Mouse (Mus musculus) forebrain, postnatal 0 days (tissue): ENCODE measurements around the gene Atrnl1. TPM values are rescaled to one million over a fixed set of nuclear protein-coding genes. Genes with fewer than 3 reads are reported as not detected.

Experiments used
- ATAC-seq: fragments of 200-750 bp; cut with Nextera tagmentation; 2 replicates; pipeline ENCODE4 v1.8.0; 2017; ENCODE audit warnings: mild to moderate bottlenecking, moderate library complexity
- DNase-seq: peaks from one replicate; pipeline ENCODE4 v3.0.0-alpha.2; 2015
- H3K27ac ChIP-seq: fragments of 300-500 bp; sonication (generic); 2 replicates; pipeline ENCODE4 v1.5.1; 2014; ENCODE audit warnings: low read depth, mild to moderate bottlenecking, antibody characterized with exemption, low read length, moderate library complexity, mixed read lengths
- H3K27me3 ChIP-seq: fragments of 300-500 bp; sonication (generic); 2 replicates; pipeline ENCODE4 v1.6.1; 2014; ENCODE audit warnings: mild to moderate bottlenecking, low read length, mixed read lengths; ENCODE audit not compliant: insufficient read depth
- H3K36me3 ChIP-seq: fragments of 300-500 bp; sonication (generic); 2 replicates; pipeline ENCODE4 v1.6.1; 2014; ENCODE audit warnings: mild to moderate bottlenecking, moderate library complexity; ENCODE audit not compliant: insufficient read depth
- H3K4me1 ChIP-seq: fragments of 300-500 bp; sonication (generic); 2 replicates; pipeline ENCODE4 v1.6.1; 2014; ENCODE audit warnings: antibody characterized with exemption; ENCODE audit not compliant: insufficient read depth
- H3K4me2 ChIP-seq: fragments of 300-500 bp; sonication (generic); 2 replicates; pipeline ENCODE4 v1.6.1; 2014; ENCODE audit warnings: low read depth, mild to moderate bottlenecking, moderate library complexity
- H3K4me3 ChIP-seq: fragments of 300-500 bp; sonication (generic); 2 replicates; pipeline ENCODE4 v1.5.1; 2014; ENCODE audit warnings: low read depth, low read length, mixed read lengths
- H3K9ac ChIP-seq: fragments of 300-500 bp; sonication (generic); 2 replicates; pipeline ENCODE4 v1.6.1; 2014; ENCODE audit warnings: mild to moderate bottlenecking
- H3K9me3 ChIP-seq: fragments of 300-500 bp; sonication (generic); 2 replicates; pipeline ENCODE4 v1.6.1; 2016; ENCODE audit warnings: low read length
- CTCF ChIP-seq: sonication (generic); IDR thresholded peaks from 2 replicates; pipeline ENCODE4 v1.5.1; 2016; ENCODE audit warnings: antibody characterized with exemption, control low read depth, low read depth
- WGBS: fragments of 180-500 bp; shearing (Covaris S2); extraction: QIAGEN DNeasy Blood & Tissue Kit; methylation state at CpG from one replicate; pipeline ENCODE4 v1.1.7; 2014; 5-methylcytosine and 5-hydroxymethylcytosine counted together
- polyA plus RNA-seq: library from polyadenylated mRNA; unstranded; fragments of >200 nt; fragmentation: Nextera tagmentation; extraction: Ambion mirVana; gene quantifications from 2 replicates; pipeline ENCODE4 v1.2.1, GENCODE M21; 2015
- total RNA-seq: library from RNA; depleted of rRNA; stranded (reverse); fragments of >200 nt; gene quantifications from 2 replicates; pipeline ENCODE4 v1.2.3, GENCODE M21; 2014

Atrnl1 gene
- total and polyA plus RNA-seq, 2 experiments from 2014 or later = 4.8 to 59.9 TPM

GRCm38 (mm10) chr19:57881927-57882326, 271.1 kb downstream of the Atrnl1 start:
- no peak for TF ChIP-seq CTCF
- ATAC-seq = no peak
- Histone ChIP-seq H3K9ac (no peak overlapping the region), H3K4me2 (no peak overlapping the region), H3K4me3 (no peak overlapping the region), H3K27me3 (no peaks in the 10 kb centered on the region), H3K9me3 (no peaks in the 10 kb centered on the region), H3K4me1 (no peaks in the 10 kb centered on the region), H3K27ac (no peak overlapping the region), H3K36me3 (no peaks in the 10 kb centered on the region)
- 92% methylated on average over 7 of the region's 7 CpGs for WGBS
- DNase-seq = no peak

- no peaks in the 10 kb centered on the region for H3K27me3 ChIP-seq
Observed at GRCm38 (mm10) chr19:57888871-57889270, 278.0 kb downstream of the Atrnl1 start.

DNA sequence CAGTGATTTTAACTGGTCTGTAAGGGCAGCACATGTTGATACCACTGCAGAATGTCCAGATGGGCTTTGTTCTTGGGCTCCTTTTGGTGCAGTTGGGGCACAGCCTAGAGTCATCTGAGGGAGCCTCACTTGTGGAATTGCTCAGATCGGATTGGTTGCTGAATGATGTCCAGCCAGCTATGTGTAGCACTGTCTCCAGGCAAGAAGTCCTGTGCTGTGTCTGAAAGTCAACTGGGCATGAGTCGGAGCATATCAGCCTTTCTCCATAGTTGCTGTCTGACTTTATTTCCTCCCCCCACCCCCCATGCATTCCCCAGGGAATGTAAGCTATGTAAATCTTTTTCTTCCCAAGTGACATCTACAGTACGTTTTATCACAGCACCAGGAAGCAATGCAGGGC, 278.9 kb downstream of the Atrnl1 start:
- no peak for TF ChIP-seq CTCF

More at GRCm38 (mm10) chr19:57888871-57889270, 278.0 kb downstream of the Atrnl1 start:
- DNase-seq (no peak), ATAC-seq (no peak)
- no peaks in the 10 kb centered on the region for H3K4me1 ChIP-seq
- H3K27ac ChIP-seq = no peak overlapping the region
- H3K9ac ChIP-seq = no peak overlapping the region
- TF ChIP-seq CTCF = no peak
- H3K4me3 ChIP-seq = no peak overlapping the region
- WGBS = 88% methylated on average over 8 of the region's 8 CpGs
- H3K9me3 ChIP-seq = no peaks in the 10 kb centered on the region
- H3K36me3 ChIP-seq = no peaks in the 10 kb centered on the region
- no peak overlapping the region for H3K4me2 ChIP-seq

DNA sequence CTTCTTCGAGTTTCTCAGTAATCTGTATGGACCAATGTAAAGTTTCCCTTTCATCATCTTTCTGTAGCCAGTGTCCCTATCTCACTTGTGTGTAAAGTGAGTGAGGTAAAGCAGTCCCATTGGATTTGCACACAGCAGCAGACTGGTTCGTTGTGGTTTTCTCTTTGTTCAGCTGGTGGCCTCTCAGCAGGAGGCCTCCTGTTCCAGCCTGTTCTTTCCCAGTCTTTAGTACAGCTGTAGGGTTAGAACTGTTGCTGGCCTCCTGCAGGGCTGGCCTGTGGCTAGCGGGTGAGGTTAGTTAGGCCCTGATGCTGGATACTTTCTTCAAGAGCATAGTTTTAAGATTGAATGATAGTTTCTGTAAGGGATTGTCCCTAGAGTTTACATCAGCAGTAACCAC, 280.1 kb downstream of the Atrnl1 start:
- Histone ChIP-seq H3K4me2 (no peak overlapping the region), H3K4me1 (no peaks in the 10 kb centered on the region), H3K4me3 (no peak overlapping the region), H3K9ac (no peak overlapping the region), H3K9me3 (no peaks in the 10 kb centered on the region), H3K27me3 (no peaks in the 10 kb centered on the region), H3K27ac (no peak overlapping the region), H3K36me3 (no peaks in the 10 kb centered on the region)
- no peak for ATAC-seq
- no peak for DNase-seq
- 30% methylated on average over 3 of the region's 3 CpGs for WGBS
- TF ChIP-seq CTCF = no peak

More for the DNA sequence above, 278.9 kb downstream of the Atrnl1 start:
- Histone ChIP-seq H3K27me3 (no peaks in the 10 kb centered on the region), H3K9ac (no peak overlapping the region), H3K36me3 (no peaks in the 10 kb centered on the region), H3K9me3 (no peaks in the 10 kb centered on the region), H3K4me3 (no peak overlapping the region), H3K4me2 (no peak overlapping the region), H3K4me1 (no peaks in the 10 kb centered on the region), H3K27ac (no peak overlapping the region)
- ATAC-seq = no peak
- no peak for DNase-seq
- WGBS = 74% methylated on average over 3 of the region's 3 CpGs

DNA sequence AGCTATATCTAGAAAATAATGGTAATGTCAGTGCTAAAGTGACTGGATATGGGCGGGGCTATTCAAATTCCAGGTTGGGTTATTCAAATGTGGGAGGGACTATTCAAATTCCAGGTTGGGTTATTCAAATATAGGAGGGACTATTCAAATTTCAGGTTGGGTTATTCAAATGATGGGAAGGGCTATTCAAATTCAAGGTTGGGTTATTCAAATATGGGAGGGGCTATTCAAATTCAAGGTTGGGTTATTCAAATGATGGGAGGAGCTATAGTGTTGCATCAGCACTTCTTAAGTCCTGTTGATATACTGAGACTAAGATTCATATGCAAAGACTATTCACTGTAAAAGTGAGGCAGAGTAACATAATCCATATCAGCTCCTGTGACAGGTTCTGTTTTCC, 283.4 kb downstream of the Atrnl1 start:
- WGBS = 52% methylated on average over 1 of the region's 1 CpGs
- H3K4me1 ChIP-seq = no peaks in the 10 kb centered on the region
- no peak for TF ChIP-seq CTCF
- no peaks in the 10 kb centered on the region for H3K36me3 ChIP-seq
- no peak overlapping the region for H3K9ac ChIP-seq
- DNase-seq (no peak), ATAC-seq (no peak)
- H3K27ac ChIP-seq = no peak overlapping the region
- no peaks in the 10 kb centered on the region for H3K27me3 ChIP-seq
- H3K9me3 ChIP-seq = no peaks in the 10 kb centered on the region
- H3K4me3 ChIP-seq = no peak overlapping the region
- no peak overlapping the region for H3K4me2 ChIP-seq

DNA sequence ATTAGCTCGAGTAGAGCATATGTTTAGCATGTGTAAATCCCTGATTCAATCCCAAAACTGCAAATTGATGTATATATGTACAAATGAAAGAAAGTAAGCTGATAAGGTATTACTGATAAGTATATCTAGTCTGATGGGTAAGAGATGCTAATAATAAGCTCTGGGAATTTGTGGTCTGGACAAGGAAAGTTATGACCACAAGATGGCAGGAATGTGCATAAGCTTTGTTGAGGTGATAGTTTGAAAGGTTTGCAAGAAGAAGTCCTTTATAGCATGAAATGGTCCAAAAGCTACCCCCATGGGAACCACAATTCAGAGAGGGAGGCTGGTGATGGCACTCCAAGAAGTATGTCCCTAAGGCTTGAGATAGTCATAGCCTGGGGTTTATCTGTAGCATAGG, 289.2 kb downstream of the Atrnl1 start:
- DNase-seq (peak; percentile 50), ATAC-seq (no peak)
- Histone ChIP-seq H3K9me3 (no peaks in the 10 kb centered on the region), H3K4me1 (no peaks in the 10 kb centered on the region), H3K9ac (no peak overlapping the region), H3K27ac (no peak overlapping the region), H3K27me3 (no peaks in the 10 kb centered on the region), H3K36me3 (no peaks in the 10 kb centered on the region), H3K4me2 (no peak overlapping the region), H3K4me3 (no peak overlapping the region)
- TF ChIP-seq CTCF = peak; percentile 58
- 73% methylated on average over 1 of the region's 1 CpGs for WGBS

- ATAC-seq = no peak
Observed at GRCm38 (mm10) chr19:57909466-57909865, 298.6 kb downstream of the Atrnl1 start.

GRCm38 (mm10) chr19:57910650-57911049, 299.8 kb downstream of the Atrnl1 start:
- Histone ChIP-seq H3K4me1 (no peaks in the 10 kb centered on the region), H3K36me3 (no peaks in the 10 kb centered on the region), H3K4me3 (no peak overlapping the region), H3K9me3 (no peaks in the 10 kb centered on the region), H3K27me3 (no peaks in the 10 kb centered on the region), H3K9ac (no peak overlapping the region), H3K27ac (no peak overlapping the region), H3K4me2 (no peak overlapping the region)
- DNase-seq (no peak), ATAC-seq (no peak)
- WGBS = 93% methylated on average over 6 of the region's 6 CpGs
- no peak for TF ChIP-seq CTCF

More at GRCm38 (mm10) chr19:57909466-57909865, 298.6 kb downstream of the Atrnl1 start:
- no peak overlapping the region for H3K27ac ChIP-seq
- no peak for TF ChIP-seq CTCF
- no peak overlapping the region for H3K9ac ChIP-seq
- H3K4me3 ChIP-seq = no peak overlapping the region
- H3K9me3 ChIP-seq = no peaks in the 10 kb centered on the region
- H3K27me3 ChIP-seq = no peaks in the 10 kb centered on the region
- no peaks in the 10 kb centered on the region for H3K36me3 ChIP-seq
- DNase-seq = no peak
- H3K4me1 ChIP-seq = no peaks in the 10 kb centered on the region
- no peak overlapping the region for H3K4me2 ChIP-seq
- 82% methylated on average over 6 of the region's 6 CpGs for WGBS
